Mouse (Mus musculus) G1E (cell line): ENCODE measurements around the gene H2-DMb1. TPM values are rescaled to one million over a fixed set of nuclear protein-coding genes. Genes with fewer than 3 reads are reported as not detected.

Experiments
- ATAC-seq: 2 replicates; pipeline ENCODE4 v1.8.0; 2016; ENCODE audit warnings: mild to moderate bottlenecking; ENCODE audit not compliant: insufficient number of reproducible peaks, poor library complexity, low FRiP score, severe bottlenecking; ENCODE audit errors: extremely low read depth
- DNase-seq: peaks from one replicate; pipeline ENCODE4 v3.0.0; 2012; ENCODE audit warnings: low spot score
- H3K27me3 ChIP-seq: 2 replicates; pipeline ENCODE4 v1.6.1; 2012; ENCODE audit warnings: mild to moderate bottlenecking, low read length, inconsistent platforms; ENCODE audit not compliant: insufficient read depth
- H3K36me3 ChIP-seq: replicated peaks from 2 replicates; pipeline ENCODE3; 2012; ENCODE audit warnings: mild to moderate bottlenecking, inconsistent platforms
- H3K4me1 ChIP-seq: 2 replicates; pipeline ENCODE4 v1.6.1; 2012; ENCODE audit warnings: low read depth, low read length, inconsistent platforms, mixed read lengths; ENCODE audit not compliant: insufficient read depth
- H3K4me3 ChIP-seq: 2 replicates; pipeline ENCODE4 v1.5.1; 2012; ENCODE audit warnings: low read depth, mild to moderate bottlenecking, inconsistent platforms, low read length, moderate library complexity, mixed read lengths
- H3K9me3 ChIP-seq: replicated peaks from 2 replicates; pipeline ENCODE4 v1.6.1; 2012; ENCODE audit warnings: inconsistent platforms
- CTCF ChIP-seq: IDR thresholded peaks from 2 replicates; pipeline ENCODE4 v1.5.1; 2012; ENCODE audit warnings: low read depth, low read length, inconsistent platforms, mixed read lengths
- GATA1 ChIP-seq: IDR thresholded peaks from 2 replicates; pipeline ENCODE4 v1.6.1; 2012; ENCODE audit warnings: borderline replicate concordance, low read length, inconsistent platforms, mixed read lengths
- GATA2 ChIP-seq: IDR thresholded peaks from 2 replicates; pipeline ENCODE4 v1.6.1; 2012; ENCODE audit warnings: low read depth, low read length, inconsistent platforms, borderline replicate concordance
- POLR2AphosphoS5 ChIP-seq: IDR thresholded peaks from 2 replicates; pipeline ENCODE4 v1.6.1; 2012; ENCODE audit warnings: low read depth, low read length, inconsistent platforms; ENCODE audit not compliant: insufficient replicate concordance
- TAL1 ChIP-seq: conservative IDR thresholded peaks from 2 replicates; pipeline ENCODE4 v1.6.1; 2012; ENCODE audit warnings: low read depth, low read length, inconsistent platforms, mixed read lengths
- polyA plus RNA-seq: library from polyadenylated mRNA; stranded (reverse); fragments of >175 nt; gene quantifications from 2 replicates; pipeline ENCODE4 v1.2.3, GENCODE M21; 2012
- total RNA-seq, 2 experiments: library from RNA; stranded (forward) in 1 of 2; stranded (reverse) in 1 of 2; fragments of 200-1000 nt in 1 of 2; fragments of >200 nt in 1 of 2; fragmentation: Nextera tagmentation in 1 of 2; gene quantifications; 2 replicates each; pipeline ENCODE4 v1.2.3; 2014 to 2017

The H2-DMb1 gene
- total and polyA plus RNA-seq, 3 experiments, result 0.10 to 0.44 TPM; not detected in 1

GRCm38 (mm10) chr17:34177179-34177578 lies 24.3 kb downstream of the H2-DMb1 start:
- Histone ChIP-seq H3K4me1 (no peaks in the 10 kb centered on the region), H3K36me3 (no peaks in the 10 kb centered on the region), H3K4me3 (no peak overlapping the region), H3K27me3 (peaks cover 18% of the 10 kb centered on the region), H3K9me3 (peaks cover 14% of the 10 kb centered on the region)
- ATAC-seq (no peak), DNase-seq (no peak)
- TF ChIP-seq GATA1 (no peak), TAL1 (no peak), CTCF (no peak; the same call in 1 of the 2 replicates), GATA2 (no peak), POLR2AphosphoS5 (no peak)

GRCm38 (mm10) chr17:34179019-34179418 lies 26.1 kb downstream of the H2-DMb1 start:
- ATAC-seq (no peak), DNase-seq (no peak)
- H3K9me3 ChIP-seq, result peaks cover 7% of the 10 kb centered on the region
- no peaks in the 10 kb centered on the region for H3K36me3 ChIP-seq
- peaks cover 23% of the 10 kb centered on the region for H3K27me3 ChIP-seq
- TF ChIP-seq GATA2, result no peak
- TF ChIP-seq CTCF, result no peak
- no peak for TF ChIP-seq GATA1
- no peak for TF ChIP-seq POLR2AphosphoS5
- TF ChIP-seq TAL1, result no peak
- H3K4me1 ChIP-seq, result no peaks in the 10 kb centered on the region
- no peak overlapping the region for H3K4me3 ChIP-seq

GRCm38 (mm10) chr17:34179913-34180859 lies 27.3 kb downstream of the H2-DMb1 start:
- H3K4me3 ChIP-seq, result no peak overlapping the region
- no peaks in the 10 kb centered on the region for H3K4me1 ChIP-seq
- peaks cover 25% of the 10 kb centered on the region for H3K27me3 ChIP-seq
- TF ChIP-seq TAL1 (no peak), GATA2 (no peak), CTCF (no peak), GATA1 (no peak), POLR2AphosphoS5 (no peak)
- H3K36me3 ChIP-seq, result no peaks in the 10 kb centered on the region
- DNase-seq (no peak), ATAC-seq (no peak)
- H3K9me3 ChIP-seq, result peaks cover 7% of the 10 kb centered on the region

GRCm38 (mm10) chr17:34183564-34184219 lies 30.8 kb downstream of the H2-DMb1 start:
- Histone ChIP-seq H3K4me1 (peaks cover 22% of the 10 kb centered on the region), H3K36me3 (no peaks in the 10 kb centered on the region), H3K27me3 (peaks cover 44% of the 10 kb centered on the region), H3K4me3 (no peak overlapping the region), H3K9me3 (no peaks in the 10 kb centered on the region)
- ATAC-seq (no peak), DNase-seq (no peak)
- TF ChIP-seq CTCF (no peak), GATA1 (no peak), TAL1 (no peak), GATA2 (no peak), POLR2AphosphoS5 (no peak)

GRCm38 (mm10) chr17:34185526-34185925 lies 32.7 kb downstream of the H2-DMb1 start:
- H3K4me3 ChIP-seq, result no peak overlapping the region
- peaks cover 26% of the 10 kb centered on the region for H3K4me1 ChIP-seq
- peaks cover 6% of the 10 kb centered on the region for H3K36me3 ChIP-seq
- peaks cover 38% of the 10 kb centered on the region for H3K27me3 ChIP-seq
- TF ChIP-seq GATA2 (no peak), POLR2AphosphoS5 (no peak), GATA1 (no peak), CTCF (no peak), TAL1 (no peak)
- H3K9me3 ChIP-seq, result no peaks in the 10 kb centered on the region
- DNase-seq (no peak), ATAC-seq (no peak)

- no peak for DNase-seq
- peaks cover 26% of the 10 kb centered on the region for H3K4me1 ChIP-seq
- H3K27me3 ChIP-seq, result peaks cover 40% of the 10 kb centered on the region
- TF ChIP-seq GATA2 (no peak), TAL1 (no peak), POLR2AphosphoS5 (no peak), GATA1 (no peak), CTCF (no peak)
- ATAC-seq, result no peak
- no peaks in the 10 kb centered on the region for H3K9me3 ChIP-seq
- H3K36me3 ChIP-seq, result peaks cover 15% of the 10 kb centered on the region
- H3K4me3 ChIP-seq, result peak overlapping the region; percentile 80
These were observed 34.0 kb downstream of the H2-DMb1 start for GRCm38 (mm10) chr17:34186885-34187260.
